Mouse (Mus musculus): Measurements from ENCODE around the gene Kif26b.

- TF ChIP-seq CTCF (IDR thresholded peaks at IDR 0.05; ENCODE audit: borderline replicate concordance, insufficient read depth, low read depth, low read length): no peak
- no peak for TF ChIP-seq POLR2A (IDR thresholded peaks at IDR 0.05; ENCODE audit: borderline replicate concordance, insufficient read depth, low read length)
These were observed 185.3 kb downstream of the Kif26b start for GRCm38 (mm10) chr1:178714209-178714608.

All from cerebellum, adult 2 months (tissue).